Mouse (Mus musculus) lung, embryonic 16.5 days (tissue): ENCODE measurements at regions not wholly inside any gene's neighbourhood (a gene's known extent, or its start where the extent isn't known, plus 50 kb on each side); places are given as distances from the start of the nearest gene placed in this dataset. TPM values are rescaled to one million over a fixed set of nuclear protein-coding genes. Genes with fewer than 3 reads are reported as not detected.

Experiments used
- microRNA-seq: library from miRNA; unstranded; fragments of <30 nt; microRNA quantifications from one replicate; pipeline ENCODE4, GENCODE M21; 2016

Small RNA genes lying in the stretch of these regions (microRNA-seq; reads per million reads assigned to microRNA genes)
- gene Gm26190: not detected
